Mouse (Mus musculus) Muller cell, postnatal 12 days (primary cell): ENCODE data around the gene Kcnip2.
A peak's percentile ranks its signal among the peaks of the same experiment; 100 is the strongest.
"Not testable (repeated sequence)": the region's sequence is repeated elsewhere in the genome, so short reads cannot be mapped to it uniquely, and the experiment has no call there.

Experiments used
- DNase-seq: peaks from one replicate; pipeline ENCODE4 v3.0.0-alpha.2; 2015; ENCODE audit errors: inconsistent ontology term

Gene Kcnip2

GRCm38 (mm10) chr19:45812115-45812514 is 3.7 kb downstream of the Kcnip2 start:
- DNase-seq: peak; percentile 54

GRCm38 (mm10) chr19:45811028-45811674 is 4.7 kb downstream of the Kcnip2 start:
- no peak for DNase-seq

- DNase-seq: no peak
Observed at GRCm38 (mm10) chr19:45807732-45808131, 8.1 kb downstream of the Kcnip2 start.

- DNase-seq: not testable (repeated sequence)
Observed at GRCm38 (mm10) chr19:45805817-45806216, 10.0 kb downstream of the Kcnip2 start.

- peak; percentile 21 for DNase-seq
Observed at GRCm38 (mm10) chr19:45804593-45805368, 11.1 kb downstream of the Kcnip2 start.

- no peak for DNase-seq
Observed at GRCm38 (mm10) chr19:45803408-45803807, 12.5 kb downstream of the Kcnip2 start.

GRCm38 (mm10) chr19:45802702-45803101 is 13.2 kb downstream of the Kcnip2 start:
- no peak for DNase-seq

GRCm38 (mm10) chr19:45796879-45797278 is 19.0 kb downstream of the Kcnip2 start:
- DNase-seq: no peak

GRCm38 (mm10) chr19:45796061-45796556 is 19.8 kb downstream of the Kcnip2 start:
- peak; percentile 16 for DNase-seq

GRCm38 (mm10) chr19:45795406-45795944 is 20.4 kb downstream of the Kcnip2 start:
- DNase-seq: no peak

- DNase-seq: no peak
Observed at GRCm38 (mm10) chr19:45794718-45795117, 21.1 kb downstream of the Kcnip2 start.

GRCm38 (mm10) chr19:45792404-45792803 is 23.5 kb downstream of the Kcnip2 start:
- no peak for DNase-seq

GRCm38 (mm10) chr19:45789888-45790874 is 25.7 kb downstream of the Kcnip2 start:
- no peak for DNase-seq

- DNase-seq: no peak
Observed at GRCm38 (mm10) chr19:45789365-45789764, 26.5 kb downstream of the Kcnip2 start.

GRCm38 (mm10) chr19:45788337-45788736 is 27.5 kb downstream of the Kcnip2 start:
- no peak for DNase-seq

GRCm38 (mm10) chr19:45787450-45787849 is 28.4 kb downstream of the Kcnip2 start:
- no peak for DNase-seq

- DNase-seq: no peak
Observed at GRCm38 (mm10) chr19:45785470-45785869, 30.4 kb downstream of the Kcnip2 start.

- no peak for DNase-seq
Observed at GRCm38 (mm10) chr19:45783933-45784576, 31.8 kb downstream of the Kcnip2 start.

- DNase-seq: peak; percentile 100
Observed at GRCm38 (mm10) chr19:45783181-45783932, 32.5 kb downstream of the Kcnip2 start, which contains the start of gene Mgea5. Gene Mgea5 (minus strand): TSS chr19:45783837.
